Mouse (Mus musculus) mouse trophoblast stem cell (cell line): ENCODE measurements around the gene Trp53i11.

Experiments
- in situ Hi-C, 2 experiments: fragments of 300-500 bp; cut with MseI, MboI; formaldehyde crosslinking; loops; 2 replicates in 1 of 2; 3 replicates in 1 of 2; pipeline ENCODE4 v1.15.1; 2025

Trp53i11 gene

DNA sequence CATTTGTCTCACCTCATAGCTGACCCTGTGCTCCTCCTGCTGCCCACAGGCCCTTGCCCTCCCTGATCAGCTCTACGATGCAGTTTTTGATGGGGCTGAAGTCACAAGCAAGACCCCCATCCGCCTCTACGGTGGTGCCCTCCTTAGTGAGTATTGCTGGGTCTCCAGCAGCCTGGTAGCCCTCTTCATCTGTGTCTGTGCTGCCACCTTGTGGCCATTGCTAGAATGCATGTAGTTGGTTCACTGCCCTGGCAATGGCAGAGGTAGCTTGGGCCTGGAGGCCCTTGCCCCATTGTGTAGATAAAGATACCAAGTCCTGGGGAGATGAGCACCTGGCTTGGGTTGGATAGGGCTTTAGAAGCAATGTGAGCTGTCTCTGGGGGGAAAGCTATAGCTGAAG is 11.5 kb downstream of the Trp53i11 start:
- in situ Hi-C loops, result loop anchor here (5.0 to 10.0 kb wide), 2 partner anchors 127 to 294 kb away; no protein-coding TSS in a partner anchor

DNA sequence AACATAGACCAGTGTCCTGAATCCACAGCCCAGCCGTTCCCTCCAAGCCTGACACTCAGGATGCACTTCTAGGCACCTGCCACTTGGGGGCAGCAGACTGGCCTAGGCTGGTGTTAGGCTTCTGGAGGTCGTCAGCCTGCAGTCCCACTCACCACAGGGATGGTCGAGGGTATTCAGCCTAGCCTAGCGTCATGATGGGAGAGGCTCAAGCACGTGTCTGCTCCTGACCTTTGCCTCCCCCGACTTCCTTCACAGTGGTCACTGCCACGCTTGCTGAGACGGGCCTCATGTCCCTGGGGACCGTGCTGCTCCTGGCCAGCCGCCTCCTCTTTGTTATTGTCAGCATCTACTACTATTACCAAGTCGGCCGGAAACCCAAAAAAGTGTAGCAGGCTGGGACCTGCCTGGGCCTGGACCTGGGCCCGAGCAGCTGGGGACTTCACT is 12.2 kb downstream of the Trp53i11 start:
- in situ Hi-C loops, result loop anchor here (5.0 to 10.0 kb wide), 2 partner anchors 127 to 295 kb away; no protein-coding TSS in a partner anchor

DNA sequence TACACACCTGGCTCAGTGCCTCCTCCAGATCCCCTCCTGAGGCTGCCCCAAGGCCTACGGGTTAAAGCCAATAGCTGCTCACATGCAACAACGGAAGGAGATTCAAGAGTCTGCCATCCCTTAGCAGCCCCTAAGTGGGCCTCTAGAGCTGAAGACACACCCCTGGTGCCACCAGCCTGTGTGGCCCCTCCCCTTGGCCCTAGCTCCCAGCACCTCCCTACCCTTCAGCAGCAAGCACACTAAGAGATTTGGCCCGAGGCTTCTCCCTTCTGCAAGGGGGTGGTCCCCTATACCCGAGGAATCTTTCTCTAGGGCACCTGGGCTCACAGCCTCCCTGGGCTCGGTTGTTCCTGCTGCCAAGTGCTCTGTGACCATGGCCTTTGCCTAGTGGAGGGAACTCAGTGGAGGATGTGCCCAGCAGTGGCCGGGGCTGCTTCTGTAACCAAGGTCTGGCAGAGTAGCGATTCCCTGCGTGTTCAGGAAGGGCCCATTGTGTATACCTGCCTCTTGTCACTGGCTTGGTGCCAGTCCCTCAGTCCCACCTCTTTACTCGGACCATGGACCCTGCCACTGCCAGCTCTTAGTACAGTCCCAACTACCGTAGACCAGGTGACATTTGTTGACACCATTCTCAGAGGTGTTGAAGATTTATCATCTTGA is 13.5 kb downstream of the Trp53i11 start:
- in situ Hi-C loops, result loop anchor here in 1 of 2 experiments (5.0 kb wide), 1 partner anchor 129 kb away; no protein-coding TSS in a partner anchor

DNA sequence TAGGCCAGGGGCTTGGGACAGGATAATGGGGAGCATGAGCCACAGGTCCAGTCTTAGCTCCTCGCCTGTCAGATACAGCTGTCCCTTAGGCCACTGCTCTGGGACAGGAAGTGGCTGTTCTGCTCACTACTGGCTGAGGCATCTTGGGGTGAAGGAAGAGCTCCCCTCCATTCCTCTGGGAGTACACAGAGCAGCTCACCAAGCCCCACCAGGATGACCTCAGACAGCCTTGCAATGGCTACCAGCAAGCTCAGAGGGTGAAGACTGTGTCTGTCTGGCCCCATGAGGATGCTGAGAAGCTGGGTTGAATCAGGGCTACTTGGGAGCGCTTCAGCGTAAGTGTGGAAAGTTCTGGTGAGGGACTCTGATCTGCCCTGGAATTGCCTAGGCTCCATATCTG is 14.6 kb downstream of the Trp53i11 start:
- in situ Hi-C loops, result loop anchor here in 1 of 2 experiments (5.0 kb wide), 1 partner anchor 130 kb away; no protein-coding TSS in a partner anchor

DNA sequence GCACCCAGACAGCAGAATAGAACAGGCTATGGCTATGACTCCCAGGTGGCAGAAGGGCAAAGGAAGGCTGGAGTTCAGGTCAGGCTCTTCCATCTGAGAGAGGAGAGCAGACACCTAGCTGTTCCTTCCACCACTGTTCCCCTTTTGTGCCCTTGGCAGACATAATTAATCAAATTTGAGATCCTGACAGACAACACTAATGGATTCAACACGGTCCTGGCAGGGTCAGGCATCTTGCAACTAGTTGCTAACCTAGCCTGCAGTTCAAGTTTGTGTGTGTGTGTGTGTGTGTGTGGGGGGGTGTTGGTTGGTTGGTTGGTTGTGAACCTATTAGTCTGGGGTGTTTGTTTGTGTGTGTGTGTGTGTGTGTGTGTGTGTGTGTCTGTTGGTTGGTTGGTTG is 15.4 kb downstream of the Trp53i11 start:
- in situ Hi-C loops, result loop anchor here in 1 of 2 experiments (5.0 kb wide), 1 partner anchor 130 kb away; no protein-coding TSS in a partner anchor

DNA sequence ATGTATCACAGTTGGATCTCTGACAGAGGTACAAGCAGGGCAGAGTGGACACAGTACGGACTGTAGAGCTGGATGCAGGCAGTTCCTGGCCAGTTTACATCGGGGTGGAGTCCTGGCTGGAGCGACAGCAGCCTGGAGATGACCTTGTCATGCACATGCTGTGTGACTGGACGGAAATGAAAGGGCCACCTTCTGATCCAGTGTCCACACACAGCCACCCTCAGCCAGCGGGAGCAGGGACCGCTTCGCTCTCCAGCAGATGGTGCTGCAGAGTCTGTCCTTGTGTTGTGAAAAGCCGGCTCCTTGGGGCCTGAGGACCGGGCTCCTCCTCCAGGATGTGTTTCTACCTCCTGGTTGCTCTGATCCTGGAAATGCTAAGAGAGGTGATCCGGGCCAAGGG is 16.3 kb downstream of the Trp53i11 start:
- in situ Hi-C loops, result loop anchor here in 1 of 2 experiments (5.0 kb wide), 1 partner anchor 131 kb away; no protein-coding TSS in a partner anchor

DNA sequence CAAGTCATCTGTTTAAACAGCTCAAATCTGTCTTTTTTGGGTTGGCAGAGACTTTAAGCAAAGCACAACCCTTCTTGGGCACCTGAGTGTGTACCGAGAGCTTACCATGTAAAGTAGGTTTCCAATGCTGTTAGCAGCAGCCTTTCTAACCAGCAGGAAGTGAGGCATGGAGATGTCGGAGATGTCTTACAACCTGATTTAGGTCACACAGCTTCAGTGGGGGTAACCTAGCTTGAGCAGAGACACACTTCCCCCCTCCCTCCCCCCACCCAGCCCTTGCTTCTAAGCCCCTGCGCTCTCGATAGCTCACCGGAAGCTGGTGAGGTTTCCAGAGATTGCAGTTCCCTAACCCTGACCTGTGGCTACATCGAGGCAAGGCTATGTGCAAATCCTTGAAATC is 17.2 kb downstream of the Trp53i11 start:
- in situ Hi-C loops, result loop anchor here in 1 of 2 experiments (5.0 kb wide), 1 partner anchor 132 kb away; no protein-coding TSS in a partner anchor

DNA sequence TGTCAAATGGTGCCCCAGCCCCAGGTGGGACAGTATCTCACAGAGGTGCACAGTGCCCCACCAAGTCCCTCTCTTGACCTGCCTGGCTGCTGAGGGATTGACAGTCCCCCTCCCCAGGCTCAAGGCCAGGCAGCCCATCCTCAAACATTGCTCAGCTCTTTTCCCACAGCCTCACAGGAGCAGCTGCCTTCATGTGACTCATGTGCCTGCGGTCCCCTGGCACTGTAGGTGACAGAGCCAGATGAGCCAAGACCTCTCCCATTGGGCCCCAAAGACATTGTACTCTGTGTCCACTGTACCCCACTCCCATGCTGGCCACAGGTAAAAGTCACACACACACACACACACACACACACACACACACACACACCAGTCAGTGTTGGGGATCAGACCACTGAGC is 18.8 kb downstream of the Trp53i11 start:
- in situ Hi-C loops, result no loop called here

DNA sequence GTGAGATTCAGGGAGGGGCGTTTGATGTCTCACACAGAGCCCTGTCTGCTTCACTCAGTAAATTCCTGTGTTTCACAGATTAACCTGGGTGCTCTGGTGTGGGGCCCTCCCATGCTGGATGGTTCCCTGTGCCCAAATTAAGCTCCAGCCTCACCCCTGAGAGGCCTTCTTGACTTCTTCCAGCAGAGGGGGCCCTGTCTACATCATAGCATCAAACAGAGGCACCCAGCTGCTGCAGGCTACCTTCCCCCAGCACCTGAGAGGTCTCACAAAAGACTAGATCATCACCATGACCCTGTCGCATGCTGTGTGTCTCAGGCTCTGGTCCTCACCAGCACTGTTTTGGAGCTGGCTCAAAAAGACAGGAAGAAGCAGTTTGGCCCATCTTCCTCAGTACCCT is 25.0 kb downstream of the Trp53i11 start:
- in situ Hi-C loops, result loop anchor here (5.0 to 10.0 kb wide), 2 partner anchors 200 to 262 kb away; no protein-coding TSS in a partner anchor

DNA sequence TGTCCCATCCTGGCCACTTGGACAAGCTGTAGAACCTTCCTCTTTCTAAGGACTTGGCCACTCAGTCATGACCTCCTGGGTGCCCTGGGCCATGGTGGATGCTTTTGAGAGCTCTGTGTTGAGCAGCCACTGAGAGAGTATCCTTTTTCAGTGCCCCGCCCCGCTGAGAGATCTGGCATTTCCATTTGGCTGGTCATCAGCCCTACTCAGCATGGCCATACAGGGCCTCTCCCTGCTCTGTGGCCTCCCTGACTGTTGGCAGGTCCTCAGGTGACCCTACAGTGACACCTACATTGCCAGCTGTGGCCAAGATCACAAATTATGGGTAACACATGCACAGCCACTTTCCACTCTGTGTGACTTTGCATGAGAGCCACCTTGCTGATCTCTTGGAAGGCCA is 25.5 kb downstream of the Trp53i11 start:
- in situ Hi-C loops, result loop anchor here (5.0 to 10.0 kb wide), 2 partner anchors 199 to 262 kb away; no protein-coding TSS in a partner anchor

DNA sequence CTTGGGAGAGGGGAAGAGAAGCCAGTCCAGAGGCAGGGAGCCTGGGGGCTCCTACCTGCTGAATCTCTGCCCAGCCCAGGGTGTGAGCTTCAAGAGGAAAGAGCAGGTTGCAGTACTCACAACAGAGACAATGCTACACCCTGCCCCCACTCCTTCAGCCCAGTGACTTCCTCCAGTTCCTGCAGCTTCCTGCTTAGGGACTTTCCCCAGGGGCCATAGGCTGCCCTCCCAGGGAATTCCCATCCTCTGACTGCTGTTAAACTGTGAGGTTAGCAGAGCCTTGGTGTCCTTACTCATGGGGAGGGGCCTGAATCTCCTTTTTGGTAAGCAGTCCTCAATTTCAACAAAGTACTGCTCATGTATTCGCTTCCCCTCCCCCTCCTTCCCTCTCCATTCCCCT is 26.8 kb downstream of the Trp53i11 start:
- in situ Hi-C loops, result loop anchor here (5.0 to 10.0 kb wide), 2 partner anchors 198 to 261 kb away; no protein-coding TSS in a partner anchor

DNA sequence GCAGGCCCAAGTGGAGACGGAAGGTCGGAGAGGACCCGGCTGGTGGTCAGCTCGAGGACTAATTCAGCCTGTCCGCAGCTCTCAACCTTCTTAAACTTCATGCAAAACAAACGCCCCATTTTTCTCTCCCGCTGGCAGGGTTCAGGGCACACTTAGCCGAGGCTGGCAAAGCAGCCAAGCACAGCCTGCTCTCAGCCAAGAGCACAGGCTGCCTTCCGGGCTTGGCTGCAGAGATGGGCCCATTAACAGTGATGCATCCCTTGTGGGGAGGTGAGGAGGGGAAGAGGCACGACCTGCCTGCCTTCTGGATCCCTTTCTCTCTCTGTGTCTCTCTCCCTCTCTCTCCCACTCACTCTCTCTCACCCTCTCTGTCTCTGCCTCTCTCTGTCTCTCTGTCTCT is 28.4 kb downstream of the Trp53i11 start:
- in situ Hi-C loops, result loop anchor here in 1 of 2 experiments (10.0 kb wide), 1 partner anchor 259 kb away; no protein-coding TSS in a partner anchor

DNA sequence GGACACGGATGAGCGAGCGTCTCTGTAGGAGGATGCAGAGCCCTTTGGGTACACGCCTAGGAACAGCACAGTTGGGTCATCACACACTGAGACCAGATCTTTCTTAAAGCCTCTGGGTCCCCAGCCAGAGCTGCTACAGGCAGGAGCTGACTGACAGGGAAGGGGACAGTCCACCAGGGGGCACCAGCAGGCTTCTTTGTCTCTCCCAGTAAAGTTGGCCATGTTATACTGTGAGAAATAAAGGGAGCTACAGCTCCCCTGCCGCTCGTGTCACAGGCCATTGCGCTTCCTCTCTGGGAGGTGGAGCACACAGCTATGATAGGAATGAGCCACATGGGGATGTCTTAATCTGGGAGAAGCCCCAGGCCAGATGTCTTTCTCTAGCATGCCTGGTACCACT is 29.7 kb downstream of the Trp53i11 start:
- in situ Hi-C loops, result loop anchor here in 1 of 2 experiments (10.0 kb wide), 1 partner anchor 258 kb away; no protein-coding TSS in a partner anchor

DNA sequence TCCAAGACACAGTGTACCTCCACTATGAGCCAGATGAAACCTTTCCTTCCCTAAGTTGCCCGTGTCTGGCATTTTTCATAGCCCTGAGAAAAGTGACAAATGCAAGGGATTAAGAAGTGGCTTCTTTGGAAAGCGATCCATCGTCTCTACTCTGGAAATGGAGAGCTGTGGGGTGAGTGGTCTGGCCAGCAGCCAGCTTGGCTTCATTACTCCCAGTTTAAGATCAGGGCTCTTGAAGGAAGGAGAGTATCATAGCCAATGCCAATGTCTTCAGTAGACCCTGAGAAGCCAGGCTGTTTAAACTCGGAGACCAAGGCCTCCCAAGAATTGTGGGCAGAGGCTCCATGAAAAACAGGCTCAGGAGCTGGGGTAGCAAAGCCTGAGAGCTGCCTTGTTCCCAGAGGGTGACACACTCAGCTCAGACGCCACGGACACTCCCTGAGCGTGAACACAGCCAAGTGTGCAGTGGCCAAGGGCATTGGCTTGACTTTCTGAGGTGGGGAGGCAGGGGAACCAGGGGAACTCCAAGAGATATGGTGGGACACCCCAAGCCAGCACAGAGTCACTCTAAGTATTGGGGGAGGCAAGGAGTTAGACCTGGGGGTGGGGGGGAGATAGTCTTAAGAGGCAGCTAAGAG is 31.1 kb downstream of the Trp53i11 start:
- in situ Hi-C loops, result loop anchor here in 1 of 2 experiments (10.0 kb wide), 1 partner anchor 256 kb away; no protein-coding TSS in a partner anchor

DNA sequence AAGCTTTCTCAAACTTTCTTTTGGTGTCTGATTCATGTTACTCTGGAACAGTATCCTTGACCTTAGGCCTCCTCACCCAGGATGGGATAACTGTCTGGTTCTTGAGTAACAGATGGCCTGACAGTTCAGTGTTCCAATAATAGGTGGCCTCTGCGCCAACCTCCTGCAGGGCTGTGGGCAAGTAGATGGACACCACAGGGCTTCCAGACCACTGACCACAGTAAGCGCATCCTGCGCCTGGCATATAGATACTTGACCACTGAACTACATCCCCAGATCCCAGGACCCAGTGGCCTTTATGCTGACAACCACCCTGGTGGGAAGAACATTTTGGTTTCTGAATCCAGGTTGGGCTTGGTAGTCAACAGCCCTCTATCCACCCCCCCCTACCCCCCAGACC is 32.2 kb downstream of the Trp53i11 start:
- in situ Hi-C loops, result loop anchor here in 1 of 2 experiments (10.0 kb wide), 1 partner anchor 255 kb away; no protein-coding TSS in a partner anchor

DNA sequence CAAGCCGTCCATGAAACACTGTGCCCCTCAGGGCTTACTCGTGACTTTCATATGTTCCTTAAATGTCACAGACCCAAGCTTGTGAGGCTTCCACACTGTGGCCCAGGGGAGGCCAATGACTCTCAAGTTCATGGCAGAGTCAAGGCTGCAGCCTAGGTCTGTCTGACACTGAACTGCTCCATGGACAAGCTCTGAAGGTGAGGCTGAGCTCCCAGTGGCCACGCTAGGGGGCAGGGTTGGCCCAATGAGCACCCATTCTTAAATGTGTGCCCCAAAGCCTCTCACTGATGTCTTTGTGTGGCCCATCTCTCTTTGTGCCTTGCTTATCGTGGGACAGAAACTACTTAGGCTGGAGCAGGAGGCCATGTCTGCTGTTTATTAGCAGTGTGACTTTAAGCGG is 33.1 kb downstream of the Trp53i11 start:
- in situ Hi-C loops, result no loop called here

DNA sequence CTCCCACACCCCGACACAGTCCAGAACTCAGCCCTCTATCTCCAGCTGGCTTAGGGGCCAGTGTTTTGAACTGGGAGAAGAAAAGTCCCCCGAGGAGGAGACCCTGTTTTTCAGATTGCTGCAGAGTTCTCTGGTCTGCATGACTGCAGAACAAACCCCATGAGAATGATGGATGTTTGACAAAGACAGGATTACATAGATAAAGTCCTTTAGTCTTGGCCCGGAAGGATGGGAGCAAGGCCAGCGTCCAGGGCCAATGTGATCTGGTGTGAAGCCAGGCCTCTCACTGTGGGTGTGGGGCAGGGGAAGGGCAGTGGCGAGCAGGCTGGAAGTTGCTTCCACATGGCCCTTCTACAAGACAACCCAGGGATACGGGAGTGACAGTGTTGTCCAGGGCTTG is 36.1 kb downstream of the Trp53i11 start:
- in situ Hi-C loops, result no loop called here

DNA sequence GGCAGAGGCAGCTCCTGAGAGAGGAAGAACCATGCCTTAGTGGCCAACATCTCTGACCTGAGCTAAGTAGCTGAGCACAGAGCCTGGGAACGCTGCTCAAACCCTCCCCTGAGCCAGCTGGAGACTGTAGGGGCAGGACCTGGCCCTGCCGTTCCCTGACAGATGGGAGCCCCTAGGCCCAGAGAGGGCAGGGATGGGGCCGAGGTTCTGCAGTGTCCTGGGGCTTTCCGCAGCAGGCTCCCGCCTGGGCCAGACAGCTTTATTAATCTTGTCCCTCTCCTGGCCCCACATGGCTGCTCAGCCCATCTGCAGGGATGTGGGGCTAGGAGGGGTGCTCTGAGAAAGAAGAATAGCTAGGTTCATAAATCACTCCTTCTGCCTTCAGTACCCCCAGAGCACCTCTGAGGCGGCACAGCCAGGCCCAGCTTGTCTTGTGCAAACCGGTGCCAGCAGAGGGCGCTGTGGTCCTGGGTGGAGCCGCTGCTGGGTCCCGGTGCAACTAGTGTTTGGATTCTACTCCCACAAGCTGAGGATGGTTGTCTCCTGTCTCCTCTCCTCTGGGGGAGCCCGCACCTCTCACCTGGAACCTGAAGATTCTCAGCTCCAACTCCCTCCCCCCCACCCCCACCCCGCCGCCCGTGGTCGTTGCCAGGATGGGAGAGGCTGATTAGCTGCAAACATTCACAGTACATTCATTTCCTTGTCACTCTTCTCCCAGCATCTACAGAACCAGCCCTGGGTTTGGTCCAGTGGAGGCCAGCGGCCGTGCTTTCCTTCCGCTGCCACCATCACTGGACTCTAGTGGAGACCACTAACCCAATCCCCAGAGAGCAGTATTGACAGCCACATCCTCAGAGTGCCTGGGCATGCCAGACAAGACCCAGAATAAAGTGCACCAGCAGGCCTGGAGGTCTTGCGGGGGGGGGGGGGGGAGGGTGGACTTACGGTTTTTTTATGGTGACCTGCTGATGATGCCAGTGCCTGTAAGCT is 39.6 kb downstream of the Trp53i11 start:
- in situ Hi-C loops, result loop anchor here in 1 of 2 experiments (5.0 kb wide), 1 partner anchor 100 kb away; no protein-coding TSS in a partner anchor

DNA sequence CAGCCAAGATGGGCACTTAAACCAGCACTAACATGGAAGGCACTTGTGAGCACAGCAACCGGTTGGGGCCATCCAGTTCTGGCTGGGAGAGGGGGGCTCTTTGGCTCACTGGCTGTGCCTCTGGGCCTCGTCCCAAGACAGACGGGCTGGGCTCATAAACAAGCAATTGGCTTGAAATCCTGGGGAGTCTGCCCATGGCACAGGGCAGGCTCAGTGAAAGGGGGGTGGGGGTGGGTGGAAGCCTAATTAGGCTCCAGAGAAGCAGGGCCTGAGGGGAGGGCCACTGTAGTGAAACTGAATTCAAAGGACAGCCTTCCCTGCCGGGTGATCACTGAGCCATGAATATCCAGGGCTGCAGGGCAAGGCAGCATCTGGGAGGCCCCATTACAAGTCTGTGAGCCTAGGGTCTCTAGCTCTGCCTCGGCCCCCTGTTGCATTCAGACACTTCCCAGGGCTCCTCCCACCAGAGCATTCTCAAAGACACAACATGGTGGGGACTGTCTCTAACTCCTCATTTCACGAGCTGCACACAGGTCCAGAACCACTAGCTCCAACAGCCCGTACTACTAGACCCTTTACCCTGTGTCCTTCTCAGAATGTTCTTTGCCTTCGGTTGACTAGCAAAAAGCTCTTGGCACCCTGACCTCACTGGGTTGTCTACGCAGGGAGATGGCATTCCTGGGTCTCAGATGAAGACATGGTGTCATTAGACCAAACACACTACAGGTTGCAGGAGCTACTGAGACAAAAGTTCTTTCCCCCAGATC is 40.5 kb downstream of the Trp53i11 start:
- in situ Hi-C loops, result loop anchor here in 1 of 2 experiments (5.0 kb wide), 1 partner anchor 99 kb away; no protein-coding TSS in a partner anchor

DNA sequence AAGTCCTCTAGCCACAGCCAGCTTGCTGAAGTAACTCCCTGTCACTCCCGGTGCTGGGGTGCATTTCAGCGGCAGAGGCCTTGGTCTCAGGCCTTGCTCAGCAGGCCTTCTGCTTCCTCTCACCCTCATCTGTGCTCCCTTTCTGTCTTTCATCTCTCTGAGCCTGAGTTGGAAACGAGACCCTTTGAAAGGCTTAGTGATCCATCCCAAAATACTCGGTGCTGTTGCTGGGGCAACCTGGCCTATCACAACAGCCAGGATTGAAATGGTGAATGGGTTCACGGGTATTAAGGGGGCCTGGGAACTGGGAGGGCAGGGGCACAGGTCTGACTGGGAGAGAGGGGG is 41.1 kb downstream of the Trp53i11 start:
- in situ Hi-C loops, result loop anchor here in 1 of 2 experiments (5.0 kb wide), 1 partner anchor 99 kb away; no protein-coding TSS in a partner anchor
